21 mouse cellular contexts compared by ENCODE assay signal in genomic region chr5:141847686-141848085, GRCm38 (mm10).
"Had no signal": no experiment of that assay in that cellular context is flagged by ENCODE, and none has a peak within 500 bp of the region (broad histone marks: within the 10 kb centered on the region; RNA-seq: fewer than 3 reads in every experiment).

No protein-coding gene starts in this region.

- H3K36me3 ChIP-seq: liver, embryonic 12.5 days; liver, embryonic 15.5 days; lung, embryonic 15.5 days; midbrain, embryonic 10.5 days; midbrain, embryonic 13.5 days; stomach, embryonic 15.5 days had no signal

- H3K27ac ChIP-seq: kidney, postnatal 0 days; layer of hippocampus, adult 2 months; liver, embryonic 12.5 days; liver, embryonic 15.5 days; lung, embryonic 15.5 days; midbrain, embryonic 10.5 days; midbrain, embryonic 13.5 days; stomach, embryonic 15.5 days had no signal

- H3K4me1 ChIP-seq: megakaryocyte, embryonic 14.5 days had no signal

- ATAC-seq: liver, embryonic 12.5 days; midbrain, embryonic 13.5 days; midbrain, embryonic 16.5 days had no signal

- DNase-seq: kidney, adult 9 months; kidney, postnatal 25 days; layer of hippocampus, adult 9-11 months; liver; lung, adult 18-20 months; lung, postnatal 10 days; lung, postnatal 36 days; right cerebral cortex, postnatal 14 days; right cerebral cortex, postnatal 4 days; spleen, adult 18-20 months; thymus, postnatal 25 days had no signal

- H3K9ac ChIP-seq: liver, embryonic 12.5 days; liver, embryonic 15.5 days; lung, embryonic 15.5 days; midbrain, embryonic 13.5 days; stomach, embryonic 15.5 days had no signal

- H3K4me2 ChIP-seq: liver, embryonic 12.5 days; liver, embryonic 15.5 days; lung, embryonic 15.5 days; midbrain, embryonic 13.5 days; stomach, embryonic 15.5 days had no signal

- H3K27me3 ChIP-seq: liver, embryonic 12.5 days; liver, embryonic 15.5 days; lung, embryonic 15.5 days; megakaryocyte, embryonic 14.5 days; midbrain, embryonic 13.5 days; stomach, embryonic 15.5 days had no signal

- H3K4me3 ChIP-seq: layer of hippocampus, adult 2 months; liver, embryonic 12.5 days; liver, embryonic 15.5 days; lung, embryonic 15.5 days; midbrain, embryonic 10.5 days; midbrain, embryonic 13.5 days; stomach, embryonic 15.5 days had no signal

- H3K9me3 ChIP-seq: liver, embryonic 12.5 days; liver, embryonic 15.5 days; lung, embryonic 15.5 days; midbrain, embryonic 10.5 days; midbrain, embryonic 13.5 days; stomach, embryonic 15.5 days had no signal
